Mouse (Mus musculus): Measurements from ENCODE around the gene Gm2310. TPM values are rescaled to one million over a fixed set of nuclear protein-coding genes. Genes with fewer than 3 reads are reported as not detected.
"Not testable (repeated sequence)": the region's sequence is repeated elsewhere in the genome, so short reads cannot be mapped to it uniquely, and the experiment has no call there.

The Gm2310 gene
- polyA plus RNA-seq (2012), result not detected in 2 replicates

DNA sequence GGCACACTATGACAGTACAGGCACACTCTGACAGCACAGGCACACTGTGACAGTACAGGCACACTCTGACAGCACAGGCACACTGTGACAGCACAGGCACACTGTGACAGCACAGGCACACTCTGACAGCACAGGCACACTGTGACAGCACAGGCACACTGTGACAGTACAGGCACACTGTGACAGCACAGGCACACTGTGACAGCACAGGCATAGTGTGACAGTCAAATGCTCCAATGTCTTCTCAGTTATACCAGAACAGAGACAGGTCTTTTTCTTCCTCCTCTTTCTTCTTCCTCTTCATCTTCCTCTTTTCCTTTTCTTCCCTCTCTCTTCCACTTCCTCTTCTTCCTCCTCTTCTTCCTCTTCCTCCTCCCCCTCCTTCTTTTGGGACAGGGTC lies at the start of gene Gm2310:
Gene Gm2310, minus strand, starts transcription at position 101 of the 400 bp plus-strand sequence.
- TF ChIP-seq GATA1 (IDR thresholded peaks at IDR 0.05; ENCODE audit: low read length), result not testable (repeated sequence)

DNA sequence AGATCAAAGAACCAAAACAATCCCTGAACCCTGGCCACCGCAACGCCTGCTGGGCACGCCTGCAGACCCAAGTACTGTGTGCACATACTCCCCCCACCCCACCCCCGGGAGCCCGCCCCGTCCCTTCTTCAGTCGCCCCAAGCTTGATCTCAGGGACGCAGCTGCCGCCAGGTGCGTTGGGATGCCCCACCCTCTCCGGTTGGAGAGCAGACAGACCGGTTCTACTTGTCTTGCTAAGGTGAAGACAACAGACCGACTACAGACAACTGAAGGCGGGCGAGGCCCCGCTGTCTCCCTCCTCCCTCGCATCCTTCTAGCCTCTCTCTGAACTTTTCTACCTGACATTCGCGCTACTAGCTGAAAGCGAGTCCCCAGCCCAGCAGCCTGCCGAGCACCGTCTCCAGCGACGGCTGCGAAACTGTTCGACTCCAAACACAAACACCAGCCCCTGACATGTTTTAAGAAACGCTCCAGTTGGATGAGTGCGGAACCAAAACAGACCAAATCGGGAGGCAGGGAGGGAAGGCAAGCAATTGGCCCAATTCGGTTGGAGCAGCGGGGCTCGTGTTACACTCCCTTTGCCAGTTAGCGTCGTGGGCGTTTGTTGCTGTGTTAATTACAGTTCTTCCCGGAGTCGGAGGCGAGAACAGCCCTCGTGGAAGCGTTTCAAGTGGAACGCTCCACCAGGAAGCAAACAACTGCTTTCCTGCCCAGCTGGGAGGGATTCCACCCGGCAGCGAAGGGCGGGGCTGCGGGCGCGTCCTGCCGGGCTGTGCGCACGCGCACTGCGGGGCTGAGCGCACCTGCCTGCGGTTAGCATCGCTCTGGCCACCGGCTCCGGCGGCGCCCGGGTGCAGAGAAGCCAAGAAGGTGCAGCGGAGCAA lies 49.1 kb upstream of the Gm2310 start:
- TF ChIP-seq GATA1 (IDR thresholded peaks at IDR 0.05; ENCODE audit: low read length), result no peak

DNA sequence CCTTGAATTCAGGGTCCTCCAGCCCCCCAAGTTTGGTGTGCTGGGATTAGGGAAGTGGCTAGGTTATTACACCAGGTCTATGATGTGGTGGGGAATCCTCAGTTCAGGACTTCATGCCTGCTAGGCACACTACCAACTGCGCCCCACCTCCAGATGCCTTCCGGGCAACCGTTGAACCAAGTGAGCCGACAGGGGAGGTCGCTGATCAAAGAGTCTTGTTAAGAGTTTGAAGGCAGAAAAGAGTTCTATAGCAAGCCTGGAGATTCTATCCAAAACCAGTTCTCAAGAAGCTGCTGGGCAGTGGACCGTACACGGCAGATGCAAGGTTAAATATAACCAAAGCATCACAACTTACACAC lies 48.5 kb upstream of the Gm2310 start:
- TF ChIP-seq GATA1 (IDR thresholded peaks at IDR 0.05; ENCODE audit: low read length), result no peak

DNA sequence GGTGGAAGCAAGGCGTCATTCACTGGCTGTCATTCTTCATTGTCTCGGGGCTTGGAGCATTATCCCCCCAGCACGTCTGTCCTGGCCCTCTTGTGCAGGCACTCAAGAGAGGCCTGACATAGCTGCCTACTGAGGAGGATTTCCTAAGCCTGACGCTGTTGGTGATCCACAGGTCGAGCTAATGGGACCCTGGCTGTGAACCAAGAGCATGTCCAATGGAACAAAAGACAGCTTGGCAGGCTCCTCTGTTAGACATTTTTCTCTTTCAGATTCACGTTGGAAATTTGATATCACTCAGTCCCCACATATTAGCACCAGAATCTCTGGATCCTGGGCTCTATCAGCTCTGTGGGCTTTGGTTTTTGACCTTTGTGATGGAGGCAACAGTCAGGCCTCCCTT lies 45.7 kb upstream of the Gm2310 start:
- TF ChIP-seq GATA1 (IDR thresholded peaks at IDR 0.05; ENCODE audit: low read length), result no peak

DNA sequence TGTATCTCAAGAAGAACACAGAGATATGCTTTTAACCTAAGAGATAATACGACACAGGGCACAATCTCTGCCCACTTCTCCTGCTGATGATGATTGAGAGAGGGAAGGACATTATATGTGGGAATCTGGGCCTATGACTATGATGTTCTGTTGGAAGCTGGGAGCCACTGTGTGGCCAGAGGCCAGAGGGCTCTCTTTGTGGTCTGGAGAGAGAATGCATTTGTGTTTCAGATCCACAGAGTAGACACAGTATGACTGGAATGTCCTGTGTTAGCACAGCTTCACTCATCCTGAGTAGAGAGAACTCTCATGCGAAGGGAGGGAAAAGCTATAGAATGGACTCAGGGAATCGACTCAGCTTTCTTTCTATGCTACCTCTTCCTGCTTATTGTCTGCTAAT lies 44.6 kb upstream of the Gm2310 start:
- TF ChIP-seq GATA1 (IDR thresholded peaks at IDR 0.05; ENCODE audit: low read length), result no peak

DNA sequence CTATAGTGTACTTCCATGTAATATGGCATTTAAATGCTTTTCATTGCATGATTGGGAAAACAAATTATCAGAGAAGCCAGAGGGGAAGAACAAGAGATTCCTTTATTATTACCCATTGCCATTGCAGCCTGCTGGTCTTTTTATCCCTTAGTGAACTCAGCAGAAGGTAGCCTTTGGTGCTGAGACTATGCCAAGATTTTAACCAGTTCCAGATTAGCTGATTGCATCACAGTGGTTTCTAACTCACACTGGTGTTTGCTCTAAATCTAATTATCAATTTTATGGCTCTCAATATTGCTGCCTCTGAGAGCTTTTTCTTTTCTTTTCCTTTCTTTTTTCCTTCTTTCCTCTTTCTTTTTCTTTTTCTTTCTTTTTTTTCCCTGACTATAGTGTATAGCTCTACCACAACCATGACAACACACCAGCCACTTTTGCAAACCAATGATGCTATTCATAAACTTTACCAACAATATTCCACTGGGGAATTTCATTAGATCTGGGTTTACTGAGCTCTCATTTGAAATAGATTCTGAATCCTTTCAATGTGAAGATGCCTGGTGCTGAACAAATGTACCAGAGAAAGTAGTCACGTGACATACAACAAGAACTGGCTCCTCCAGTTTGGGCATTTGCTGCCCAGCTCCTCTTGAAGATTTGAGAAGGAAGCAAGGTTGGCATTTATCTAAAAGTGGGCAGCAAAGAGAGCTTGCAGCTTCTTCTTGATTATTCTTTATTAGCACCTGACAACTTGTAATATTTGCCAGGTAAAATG lies 43.9 kb upstream of the Gm2310 start:
- TF ChIP-seq GATA1 (IDR thresholded peaks at IDR 0.05; ENCODE audit: low read length), result no peak

DNA sequence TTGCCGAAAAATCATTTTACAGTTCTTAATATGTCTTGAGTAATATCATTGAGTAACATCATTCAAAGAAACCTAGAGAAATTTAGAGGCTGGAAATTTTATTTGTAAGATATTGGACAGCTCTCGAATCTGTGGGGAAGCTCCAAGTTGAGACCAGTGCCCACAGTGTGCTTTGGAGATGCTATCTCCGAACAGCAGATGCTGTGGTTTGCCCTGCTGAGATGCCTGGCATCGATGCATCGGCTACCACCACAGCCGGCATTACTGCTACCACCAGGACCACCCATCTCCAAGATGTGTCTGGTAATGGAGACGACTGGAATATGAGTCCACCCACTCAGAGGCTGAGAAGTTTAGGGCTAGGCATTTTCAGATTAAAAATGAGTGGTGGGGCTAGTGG lies 43.0 kb upstream of the Gm2310 start:
- TF ChIP-seq GATA1 (IDR thresholded peaks at IDR 0.05; ENCODE audit: low read length), result no peak

DNA sequence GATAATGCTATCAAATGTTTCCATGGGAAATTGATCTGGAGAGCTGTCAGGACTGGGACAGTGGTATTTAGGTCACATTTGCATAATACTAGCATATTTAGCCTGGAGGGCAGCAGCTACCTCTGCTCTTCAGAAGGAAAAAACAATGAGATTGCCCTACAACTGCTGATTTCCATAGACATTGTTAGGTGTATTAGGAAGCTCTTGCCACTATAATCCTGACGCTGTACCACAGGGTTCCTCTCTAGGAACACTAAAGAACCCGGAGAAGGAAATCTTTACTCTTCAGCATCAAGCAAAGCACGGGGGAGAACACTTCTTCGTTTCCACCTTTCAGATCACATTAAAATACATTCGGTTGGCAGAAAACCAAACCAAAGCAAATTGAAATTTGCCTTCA lies 11.4 kb upstream of the Gm2310 start:
- no peak for TF ChIP-seq GATA1 (IDR thresholded peaks at IDR 0.05; ENCODE audit: low read length)

DNA sequence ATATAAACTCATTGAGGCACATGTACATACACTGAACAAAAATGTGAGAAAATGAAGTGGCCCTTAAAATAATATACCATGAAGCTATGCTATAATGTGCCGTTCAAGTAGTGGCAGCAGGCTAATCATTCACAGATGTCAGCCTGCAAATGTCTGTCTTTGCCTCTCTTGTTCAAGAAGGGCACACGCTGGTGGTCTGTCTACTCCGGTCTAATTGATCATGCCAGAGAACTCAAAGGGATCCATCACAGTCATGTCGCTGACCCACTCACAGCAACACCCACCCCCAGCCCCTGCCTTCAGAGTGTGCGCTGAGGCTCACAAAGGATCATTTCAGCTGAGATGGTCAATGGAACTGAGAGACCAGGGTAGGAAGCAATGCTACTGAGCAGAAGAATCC lies 6.8 kb downstream of the Gm2310 start:
- TF ChIP-seq GATA1 (IDR thresholded peaks at IDR 0.05; ENCODE audit: low read length), result no peak

DNA sequence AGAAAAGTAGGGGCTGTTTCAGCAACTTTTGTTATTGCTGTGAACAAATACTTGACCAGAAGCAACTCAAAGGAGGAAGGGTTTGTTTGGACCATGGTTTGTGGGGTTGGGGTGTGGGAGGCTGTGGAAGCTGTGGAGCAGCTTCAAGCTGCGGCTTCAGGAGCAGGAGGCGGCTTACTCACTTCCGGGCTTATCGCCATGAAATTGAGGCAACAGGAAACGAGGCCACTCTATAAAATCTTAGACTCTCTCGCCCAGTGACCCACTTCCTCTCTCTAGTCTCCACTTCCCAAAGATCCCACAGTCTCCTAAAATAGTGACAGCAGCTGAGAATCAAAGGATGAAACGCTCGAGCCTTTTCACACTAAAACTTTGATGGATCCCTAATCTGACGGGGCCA lies 7.9 kb downstream of the Gm2310 start:
- no peak for TF ChIP-seq GATA1 (IDR thresholded peaks at IDR 0.05; ENCODE audit: low read length)

DNA sequence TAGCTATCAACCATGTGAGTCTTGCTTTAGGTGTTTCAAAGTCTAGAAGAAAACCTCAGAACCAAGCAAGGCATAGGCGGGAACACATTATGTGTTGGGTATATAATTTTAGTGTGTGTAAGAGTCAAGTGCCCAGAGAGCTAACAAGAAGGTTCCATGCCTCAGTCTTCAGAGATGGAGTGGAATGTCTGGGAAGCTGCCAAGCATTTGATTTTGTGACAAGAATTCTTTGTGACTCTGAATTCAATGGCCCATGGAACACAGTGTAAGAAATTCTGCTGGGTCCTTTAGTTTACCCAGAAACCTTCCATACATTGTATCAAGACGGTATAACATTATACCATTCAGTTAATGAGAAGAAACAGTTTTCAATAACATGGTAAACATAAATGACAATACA lies 17.3 kb downstream of the Gm2310 start:
- no peak for TF ChIP-seq GATA1 (IDR thresholded peaks at IDR 0.05; ENCODE audit: low read length)

DNA sequence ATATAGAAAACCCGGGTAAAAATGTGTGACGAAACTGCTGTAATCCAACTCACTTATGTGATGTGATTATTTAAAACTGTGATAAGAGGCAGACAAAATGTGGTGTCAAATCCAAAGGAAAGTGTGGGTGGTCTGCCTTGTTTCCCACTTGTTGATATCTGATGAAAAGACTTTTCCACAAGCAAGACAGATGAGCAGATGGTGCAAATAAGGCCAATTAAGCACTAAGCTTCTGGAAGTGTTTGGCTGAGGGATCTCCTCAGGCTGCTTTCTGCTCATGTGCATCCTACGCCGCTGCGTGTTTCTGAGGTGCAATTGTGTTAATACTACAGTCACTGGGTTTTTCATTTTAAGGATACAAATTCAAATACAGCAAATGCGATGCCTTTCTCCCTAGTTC lies 34.5 kb downstream of the Gm2310 start:
- no peak for TF ChIP-seq GATA1 (IDR thresholded peaks at IDR 0.05; ENCODE audit: low read length)

DNA sequence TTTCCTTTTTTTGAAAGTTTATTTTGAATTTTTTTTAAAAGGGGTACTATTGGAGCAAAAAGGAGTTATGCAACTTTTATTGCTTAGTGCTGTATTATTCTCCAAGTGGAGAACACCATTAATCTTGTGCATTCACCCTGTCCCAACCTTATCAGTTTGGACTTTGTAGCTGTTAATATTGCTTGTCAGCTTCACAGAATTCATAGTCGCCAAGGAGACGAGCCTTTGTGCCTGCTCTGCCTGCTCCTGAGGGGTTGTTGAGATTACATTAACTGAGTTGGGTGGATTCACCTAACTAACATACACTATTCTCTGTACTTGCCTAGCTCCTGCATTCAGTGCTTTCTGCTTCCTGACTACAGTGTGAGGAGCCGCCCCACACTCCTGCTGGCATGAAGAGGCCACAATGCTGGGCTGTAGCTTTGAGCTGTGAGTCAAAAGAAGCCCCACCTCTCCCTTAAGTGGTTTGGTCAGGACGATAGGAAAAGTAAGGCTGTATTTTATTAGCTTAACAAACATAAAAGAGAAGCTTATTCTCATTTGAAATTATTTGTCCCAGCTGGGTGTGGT lies 50.7 kb downstream of the Gm2310 start:
- TF ChIP-seq GATA1 (IDR thresholded peaks at IDR 0.05; ENCODE audit: low read length), result no peak

Other genes with a start within 250 kb of the Gm2310 start
- gene Nipbl, start 75.5 kb downstream of the Gm2310 start, polyA plus RNA-seq (2012), result 5.7 and 7.1 TPM in 2 replicates
- not detected in 2 replicates for gene Slc1a3, start 190.8 kb upstream of the Gm2310 start, polyA plus RNA-seq (2012)

Data from G1E-ER4 (cell line).